10 mouse cellular contexts compared by ENCODE assay signal in the genomic region with DNA sequence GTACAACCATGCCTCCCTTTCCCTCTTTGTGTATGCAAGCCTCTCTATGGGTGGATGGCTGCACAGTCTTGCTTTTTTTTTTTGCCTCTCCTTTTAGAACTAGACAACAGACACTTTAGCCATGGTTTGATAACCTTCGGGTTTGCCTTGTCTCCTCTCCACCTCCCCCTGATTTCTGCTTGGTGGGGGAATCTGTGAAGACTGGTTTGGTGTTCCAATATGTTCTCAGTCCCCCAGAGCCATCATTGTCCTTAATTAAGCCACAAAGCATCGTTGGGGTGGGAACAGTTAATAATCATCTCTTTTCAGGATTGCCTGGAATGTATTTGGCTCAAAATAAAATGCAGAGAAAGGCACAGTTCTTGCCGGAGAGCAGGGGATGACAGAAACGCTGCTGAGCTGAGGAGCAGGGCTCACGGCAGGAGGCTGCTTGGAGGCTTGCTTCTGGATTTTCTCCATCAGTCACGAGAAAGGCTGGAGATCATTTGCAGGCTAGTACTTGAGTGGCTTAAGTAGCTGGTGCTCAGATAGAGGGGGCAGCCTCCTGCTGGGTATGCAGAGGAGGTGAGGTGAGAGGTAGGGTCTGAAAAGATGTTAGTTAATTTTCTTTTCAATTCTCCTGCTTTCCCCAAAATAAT.
A peak's percentile ranks its signal among the peaks of the same experiment; 100 is the strongest.
DNase-seq lines count a peak whose midpoint lies in the region; ATAC-seq lines count a peak whose summit lies in the region.
"Had no signal": no experiment of that assay in that cellular context is flagged by ENCODE, and none has a peak within 500 bp of the region (broad histone marks: within the 10 kb centered on the region; RNA-seq: fewer than 3 reads in every experiment).

No protein-coding gene starts in this region.

- WGBS in heart, embryonic 11.5 days (ENCODE audit: insufficient replicate concordance), result 4% methylated on average over 6 of the region's 6 CpGs
- 5% methylated on average over 6 of the region's 6 CpGs for WGBS in hindbrain, embryonic 16.5 days

- no peak overlapping the region for H3K9ac ChIP-seq in heart, embryonic 11.5 days (ENCODE audit: low read depth, low read length)
- H3K9ac ChIP-seq in hindbrain, embryonic 16.5 days (ENCODE audit: low read depth, low read length), result peak overlapping the region; percentile 28; the same call in 1 of the 2 replicates

- peak; percentile 53; the same call in 1 of the 2 replicates for ATAC-seq in heart, embryonic 11.5 days (replicated peaks; ENCODE audit: insufficient number of reproducible peaks, low FRiP score, low TSS enrichment)
- ATAC-seq in hindbrain, embryonic 16.5 days, result peak; percentile 16; the same call in 1 of the 2 replicates

- H3K27me3 ChIP-seq in heart, embryonic 11.5 days (ENCODE audit: control insufficient read depth, insufficient read depth, low read length), result no peaks in the 10 kb centered on the region
- no peaks in the 10 kb centered on the region for H3K27me3 ChIP-seq in hindbrain, embryonic 16.5 days (replicated peaks; ENCODE audit: control insufficient read depth, insufficient read depth, low read length)

- peak overlapping the region; percentile 38; the same call in 1 of the 2 replicates for H3K27ac ChIP-seq in heart, embryonic 11.5 days (ENCODE audit: low read depth, low read length)
- peak overlapping the region; percentile 35; the same call in 1 of the 2 replicates for H3K27ac ChIP-seq in hindbrain, embryonic 16.5 days (ENCODE audit: low read depth, low read length)

- H3K4me1 ChIP-seq in heart, embryonic 11.5 days (ENCODE audit: control insufficient read depth, insufficient read depth, low read length), result peaks cover 25% of the 10 kb centered on the region
- peaks cover 16% of the 10 kb centered on the region for H3K4me1 ChIP-seq in hindbrain, embryonic 16.5 days (ENCODE audit: control insufficient read depth, insufficient read depth, low read depth, low read length)

- H3K9me3 ChIP-seq in heart, embryonic 11.5 days (replicated peaks; ENCODE audit: control insufficient read depth, low read length), result no peaks in the 10 kb centered on the region
- no peaks in the 10 kb centered on the region for H3K9me3 ChIP-seq in hindbrain, embryonic 16.5 days (ENCODE audit: control insufficient read depth, low read length)

- H3K4me3 ChIP-seq in heart, embryonic 11.5 days (ENCODE audit: low read depth, low read length), result no peak overlapping the region
- no peak overlapping the region for H3K4me3 ChIP-seq in hindbrain, embryonic 16.5 days (ENCODE audit: low read length)

- H3K36me3 ChIP-seq in heart, embryonic 11.5 days (ENCODE audit: control insufficient read depth, insufficient read depth, low read length), result no peaks in the 10 kb centered on the region
- H3K36me3 ChIP-seq in hindbrain, embryonic 16.5 days (ENCODE audit: control insufficient read depth, insufficient read depth, low read length), result no peaks in the 10 kb centered on the region

- DNase-seq in heart, postnatal 4 days, result no peak
- peak; percentile 25 to 32 for DNase-seq in right cerebral cortex, postnatal 10 days (ENCODE audit: low spot score in 2 of 2)
- DNase-seq in right cerebral cortex, postnatal 14 days, result no peak
- peak; percentile 42 for DNase-seq in retina, postnatal 1 day
- DNase-seq in kidney, postnatal 25 days, result no peak
- no peak for DNase-seq in layer of hippocampus, adult 9-11 months
- DNase-seq: kidney, postnatal 10 days; lung, postnatal 4 days had no signal

- H3K4me2 ChIP-seq in heart, embryonic 11.5 days, result peak overlapping the region; percentile 33
- H3K4me2 ChIP-seq in hindbrain, embryonic 16.5 days (ENCODE audit: low read length), result peak overlapping the region; percentile 25

Comparison
In these comparisons a context has a peak if more than half of its experiments do, and no peak if none do; other contexts are left out.
1. DNase-seq: peak in right cerebral cortex, postnatal 10 days (2 of 2) and retina, postnatal 1 day (single experiment); none in heart, postnatal 4 days (single experiment), right cerebral cortex, postnatal 14 days (single experiment), kidney, postnatal 25 days (0 of 2) and layer of hippocampus, adult 9-11 months (single experiment).